Mouse (Mus musculus) myocyte (in vitro differentiated cells): ENCODE measurements at regions not wholly inside any gene's neighbourhood (a gene's known extent, or its start where the extent isn't known, plus 50 kb on each side); places are given as distances from the start of the nearest gene placed in this dataset.

Experiments
- H3K27me3 ChIP-seq: one replicate; pipeline ENCODE4 v1.6.1; 2011; ENCODE audit not compliant: control insufficient read depth, insufficient read depth, insufficient read length
- H3K36me3 ChIP-seq: one replicate; pipeline ENCODE4 v1.6.1; 2011; ENCODE audit not compliant: control insufficient read depth, insufficient read depth
- H3K4me2 ChIP-seq: one replicate; pipeline ENCODE4 v1.6.1; 2011; ENCODE audit warnings: low read depth, control low read depth
- H3K4me3 ChIP-seq: one replicate; pipeline ENCODE4 v1.5.1; 2011; ENCODE audit warnings: mild to moderate bottlenecking, control low read depth, moderate library complexity
- H3K79me2 ChIP-seq: one replicate; pipeline ENCODE4 v1.6.1; 2011; ENCODE audit not compliant: control insufficient read depth, insufficient read depth
- H3ac ChIP-seq: one replicate; pipeline ENCODE4 v1.6.1; 2011; ENCODE audit not compliant: control insufficient read depth, insufficient read length
- CEBPB ChIP-seq: IDR thresholded peaks from 2 replicates; pipeline ENCODE4 v1.6.1; 2011; ENCODE audit warnings: mild to moderate bottlenecking, moderate library complexity; ENCODE audit not compliant: poor library complexity, insufficient read depth, severe bottlenecking
- E2F4 ChIP-seq: IDR thresholded peaks from one replicate; pipeline ENCODE4 v1.6.1; 2011; ENCODE audit warnings: mild to moderate bottlenecking, control low read depth, moderate library complexity; ENCODE audit not compliant: insufficient read depth
- MAX ChIP-seq: IDR thresholded peaks from one replicate; pipeline ENCODE4 v1.6.1; 2011; ENCODE audit warnings: low read depth, mild to moderate bottlenecking, control low read depth
- MYOD1 ChIP-seq, 3 experiments: IDR thresholded peaks; one replicate each; pipeline ENCODE4 v1.6.1; 2011; ENCODE audit warnings: control low read depth in 2 of 3, low read depth in 2 of 3, mild to moderate bottlenecking in 2 of 3, moderate library complexity in 1 of 3; ENCODE audit not compliant: insufficient read length in 2 of 3, control insufficient read depth in 1 of 3
- MYOG ChIP-seq, 3 experiments: IDR thresholded peaks; one replicate each; pipeline ENCODE4 v1.6.1; 2011; ENCODE audit warnings: control low read depth in 2 of 3, low read depth in 2 of 3, mild to moderate bottlenecking in 2 of 3; ENCODE audit not compliant: insufficient read length in 2 of 3, control insufficient read depth in 1 of 3, insufficient read depth in 1 of 3
- POLR2A ChIP-seq: IDR thresholded peaks from one replicate; pipeline ENCODE4 v1.6.1; 2011; ENCODE audit warnings: low read depth, mild to moderate bottlenecking, control low read depth, moderate library complexity; ENCODE audit not compliant: insufficient read length
- POLR2AphosphoS2 ChIP-seq: IDR thresholded peaks from one replicate; pipeline ENCODE4 v1.6.1; 2011; ENCODE audit warnings: low read depth, control low read depth; ENCODE audit not compliant: insufficient read length
- REST ChIP-seq: IDR thresholded peaks from one replicate; pipeline ENCODE4 v1.6.1; 2011; ENCODE audit warnings: mild to moderate bottlenecking, control low read depth, moderate library complexity; ENCODE audit not compliant: insufficient read depth, insufficient read length
- SRF ChIP-seq: IDR thresholded peaks from one replicate; pipeline ENCODE4 v1.6.1; 2011; ENCODE audit warnings: low read depth; ENCODE audit not compliant: control insufficient read depth, insufficient read length
- TCF12 ChIP-seq: IDR thresholded peaks from one replicate; pipeline ENCODE4 v1.6.1; 2011; ENCODE audit warnings: mild to moderate bottlenecking, control low read depth; ENCODE audit not compliant: poor library complexity, insufficient read depth, severe bottlenecking
- TCF3 ChIP-seq: IDR thresholded peaks from one replicate; pipeline ENCODE4 v1.6.1; 2011; ENCODE audit warnings: low read depth, control low read depth; ENCODE audit not compliant: insufficient read length
- USF1 ChIP-seq: IDR thresholded peaks from one replicate; pipeline ENCODE4 v1.6.1; 2011; ENCODE audit warnings: low read depth, mild to moderate bottlenecking, control low read depth, moderate library complexity

GRCm38 (mm10) chr2:82508595-82508994 lies 434.8 kb upstream of the Fsip2 start:
- Histone ChIP-seq H3K4me2 (no peak overlapping the region), H3K79me2 (no peaks in the 10 kb centered on the region), H3K36me3 (no peaks in the 10 kb centered on the region), H3K27me3 (no peaks in the 10 kb centered on the region), H3ac (no peak overlapping the region), H3K4me3 (no peak overlapping the region)
- TF ChIP-seq REST (no peak), MYOD1 (IDR thresholded peaks at IDR 0.05; ENCODE audit: control insufficient read depth in 1 of 3, insufficient read length in 2 of 3, low read depth in 2 of 3) (no peak), TCF12 (no peak), CEBPB (peak; percentile 69), USF1 (no peak)

DNA sequence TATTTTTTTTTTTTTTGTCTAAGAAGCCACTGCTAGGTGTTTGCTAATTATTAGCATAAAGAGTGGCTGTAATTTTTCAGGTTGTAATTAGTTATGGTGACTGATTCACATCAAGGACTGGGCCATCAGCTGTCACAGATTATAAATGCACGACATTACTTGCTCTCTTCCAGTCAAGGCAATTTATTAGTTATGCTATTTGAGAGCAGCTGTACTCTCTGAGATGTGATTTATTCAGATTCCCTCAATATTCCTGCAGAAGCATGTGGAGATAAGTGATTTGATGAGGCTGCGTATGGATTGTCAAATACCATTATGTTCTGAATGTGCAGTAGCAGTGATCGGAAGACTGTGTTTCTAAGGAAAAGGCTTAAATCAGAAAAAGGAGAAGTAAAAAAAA lies 428.3 kb upstream of the Fsip2 start:
- Histone ChIP-seq H3K36me3 (no peaks in the 10 kb centered on the region), H3K79me2 (no peaks in the 10 kb centered on the region), H3K4me3 (no peak overlapping the region), H3K4me2 (no peak overlapping the region), H3ac (no peak overlapping the region), H3K27me3 (no peaks in the 10 kb centered on the region)
- no peak for TF ChIP-seq POLR2AphosphoS2
- TF ChIP-seq TCF3: no peak
- TF ChIP-seq MYOD1 (IDR thresholded peaks at IDR 0.05; ENCODE audit: control insufficient read depth in 1 of 3, insufficient read length in 2 of 3, low read depth in 2 of 3): no peak
- TF ChIP-seq POLR2A: no peak
- no peak for TF ChIP-seq MAX
- no peak for TF ChIP-seq SRF
- no peak for TF ChIP-seq REST
- TF ChIP-seq TCF12: no peak
- TF ChIP-seq USF1: no peak
- no peak for TF ChIP-seq E2F4
- TF ChIP-seq MYOG (IDR thresholded peaks at IDR 0.05; ENCODE audit: control insufficient read depth in 1 of 3, insufficient read depth in 1 of 3, insufficient read length in 2 of 3, low read depth in 2 of 3): no peak
- no peak for TF ChIP-seq CEBPB

- Histone ChIP-seq H3ac (no peak overlapping the region), H3K36me3 (no peaks in the 10 kb centered on the region), H3K4me2 (no peak overlapping the region), H3K4me3 (no peak overlapping the region), H3K79me2 (no peaks in the 10 kb centered on the region), H3K27me3 (no peaks in the 10 kb centered on the region)
- TF ChIP-seq TCF3 (no peak), USF1 (no peak), POLR2AphosphoS2 (no peak), CEBPB (no peak), MAX (no peak), TCF12 (no peak), POLR2A (no peak), REST (no peak), MYOG (IDR thresholded peaks at IDR 0.05; ENCODE audit: control insufficient read depth in 1 of 3, insufficient read depth in 1 of 3, insufficient read length in 2 of 3, low read depth in 2 of 3) (no peak), MYOD1 (IDR thresholded peaks at IDR 0.05; ENCODE audit: control insufficient read depth in 1 of 3, insufficient read length in 2 of 3, low read depth in 2 of 3) (no peak)
Measured at GRCm38 (mm10) chr2:82519951-82520350, 423.5 kb upstream of the Fsip2 start.

GRCm38 (mm10) chr2:82538958-82539357 lies 404.5 kb upstream of the Fsip2 start:
- TF ChIP-seq SRF (no peak), TCF3 (no peak)
- H3K4me3 ChIP-seq: no peak overlapping the region
- no peak overlapping the region for H3ac ChIP-seq

DNA sequence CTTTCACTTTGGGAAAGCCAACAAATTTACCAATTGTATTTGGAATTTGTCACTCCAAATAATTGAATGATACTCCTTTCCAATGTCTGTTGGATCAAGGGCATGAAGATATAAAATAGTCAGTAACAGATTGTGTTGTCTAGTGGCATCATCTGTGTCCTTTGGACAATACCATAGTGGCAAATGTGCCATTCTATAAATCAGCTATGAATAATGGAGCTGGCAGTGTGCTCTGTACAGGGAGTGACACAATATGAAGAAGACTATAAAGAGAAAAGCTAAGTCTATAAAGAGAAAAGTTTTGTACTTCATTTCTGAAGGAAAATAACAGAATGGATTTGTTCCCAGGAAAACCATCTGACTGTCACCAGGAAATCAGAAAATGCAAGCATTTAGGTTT lies 402.8 kb upstream of the Fsip2 start:
- H3K4me2 ChIP-seq: no peak overlapping the region
- H3ac ChIP-seq: no peak overlapping the region
- no peaks in the 10 kb centered on the region for H3K36me3 ChIP-seq
- no peak overlapping the region for H3K4me3 ChIP-seq
- no peaks in the 10 kb centered on the region for H3K27me3 ChIP-seq
- H3K79me2 ChIP-seq: no peaks in the 10 kb centered on the region
- TF ChIP-seq E2F4: no peak
- TF ChIP-seq SRF: no peak
- TF ChIP-seq REST: no peak
- no peak for TF ChIP-seq POLR2AphosphoS2
- no peak for TF ChIP-seq MYOD1 (IDR thresholded peaks at IDR 0.05; ENCODE audit: control insufficient read depth in 1 of 3, insufficient read length in 2 of 3, low read depth in 2 of 3)
- no peak for TF ChIP-seq MAX
- no peak for TF ChIP-seq TCF3
- no peak for TF ChIP-seq USF1
- TF ChIP-seq MYOG (IDR thresholded peaks at IDR 0.05; ENCODE audit: control insufficient read depth in 1 of 3, insufficient read depth in 1 of 3, insufficient read length in 2 of 3, low read depth in 2 of 3): no peak
- TF ChIP-seq POLR2A: no peak
- no peak for TF ChIP-seq TCF12
- TF ChIP-seq CEBPB: no peak

More at GRCm38 (mm10) chr2:82538958-82539357, 404.5 kb upstream of the Fsip2 start:
- no peak overlapping the region for H3K4me2 ChIP-seq
- H3K36me3 ChIP-seq: no peaks in the 10 kb centered on the region
- no peaks in the 10 kb centered on the region for H3K79me2 ChIP-seq
- no peaks in the 10 kb centered on the region for H3K27me3 ChIP-seq
